Mouse (Mus musculus) limb, embryonic 13.5 days (tissue): ENCODE results near the gene Spata18. TPM values are rescaled to one million over a fixed set of nuclear protein-coding genes. Genes with fewer than 3 reads are reported as not detected.

Experiments used
- ATAC-seq: fragments of 200-750 bp; cut with Nextera tagmentation; 2 replicates; pipeline ENCODE4 v1.8.0; 2017; ENCODE audit warnings: low read depth, moderate number of reproducible peaks, moderate TSS enrichment; ENCODE audit not compliant: low FRiP score
- H3K27ac ChIP-seq: fragments of 300-500 bp; sonication (generic); 2 replicates; pipeline ENCODE4 v1.5.1; 2015; ENCODE audit warnings: inconsistent platforms, mild to moderate bottlenecking, moderate library complexity
- H3K27me3 ChIP-seq: fragments of 300-500 bp; sonication (generic); 2 replicates; pipeline ENCODE4 v1.6.1; 2015; ENCODE audit warnings: mild to moderate bottlenecking, inconsistent platforms
- H3K36me3 ChIP-seq: fragments of 300-500 bp; sonication (generic); 2 replicates; pipeline ENCODE4 v1.6.1; 2015; ENCODE audit warnings: inconsistent platforms, mild to moderate bottlenecking, moderate library complexity
- H3K4me1 ChIP-seq: fragments of 300-500 bp; sonication (generic); 2 replicates; pipeline ENCODE4 v1.6.1; 2015; ENCODE audit warnings: inconsistent platforms
- H3K4me2 ChIP-seq: fragments of 300-500 bp; sonication (generic); replicated peaks from 2 replicates; pipeline ENCODE4 v1.6.1; 2015; ENCODE audit warnings: inconsistent platforms, mild to moderate bottlenecking, moderate library complexity
- H3K4me3 ChIP-seq: fragments of 300-500 bp; sonication (generic); 2 replicates; pipeline ENCODE4 v1.5.1; 2015; ENCODE audit warnings: moderate library complexity, mild to moderate bottlenecking, inconsistent platforms
- H3K9ac ChIP-seq: fragments of 300-500 bp; sonication (generic); 2 replicates; pipeline ENCODE4 v1.6.1; 2015; ENCODE audit warnings: mild to moderate bottlenecking, inconsistent platforms
- H3K9me3 ChIP-seq: fragments of 300-500 bp; sonication (generic); 2 replicates; pipeline ENCODE4 v1.6.1; 2016; ENCODE audit warnings: inconsistent platforms
- WGBS: fragments of 180-500 bp; shearing (Covaris S2); methylation state at CpG from one replicate; pipeline ENCODE4 v1.1.7; 2015; 5-methylcytosine and 5-hydroxymethylcytosine counted together
- polyA plus RNA-seq: library from polyadenylated mRNA; unstranded; fragments of >200 nt; fragmentation: Nextera tagmentation; extraction: Ambion mirVana; gene quantifications from 2 replicates; pipeline ENCODE4 v1.2.1, GENCODE M21; 2015

The Spata18 gene
- polyA plus RNA-seq, 1 experiment from 2014 or later: 1.9 TPM

GRCm38 (mm10) chr5:73631001-73631558, 20.1 kb upstream of the Spata18 start:
- ATAC-seq: no peak

GRCm38 (mm10) chr5:73632291-73632690, 18.9 kb upstream of the Spata18 start, which contains the start of gene Lrrc66:
Gene Lrrc66 (minus strand): TSS chr5:73632526.
- WGBS: 70% methylated on average over 8 of the region's 8 CpGs
- no peak within 1 kb of the TSS for H3K9ac ChIP-seq
- peaks cover 1% of the 10 kb centered on the region; the same call in 1 of the 2 replicates for H3K4me1 ChIP-seq
- H3K27me3 ChIP-seq: no peaks in the 10 kb centered on the region
- no peak within 1 kb of the TSS for H3K4me2 ChIP-seq
- ATAC-seq: no peak
- H3K9me3 ChIP-seq: peaks cover 7% of the 10 kb centered on the region
- no peak within 1 kb of the TSS for H3K4me3 ChIP-seq
- peaks cover 43% of the 10 kb centered on the region for H3K36me3 ChIP-seq
- no peak within 1 kb of the TSS for H3K27ac ChIP-seq

More at GRCm38 (mm10) chr5:73631001-73631558, 20.1 kb upstream of the Spata18 start:
- Histone ChIP-seq H3K27me3 (no peaks in the 10 kb centered on the region), H3K9ac (no peak overlapping the region), H3K4me2 (no peak overlapping the region), H3K27ac (no peak overlapping the region), H3K9me3 (peaks cover 7% of the 10 kb centered on the region), H3K4me1 (no peaks in the 10 kb centered on the region), H3K4me3 (no peak overlapping the region), H3K36me3 (peaks cover 31% of the 10 kb centered on the region)
- 77% methylated on average over 10 of the region's 10 CpGs for WGBS

GRCm38 (mm10) chr5:73633141-73633540, 18.0 kb upstream of the Spata18 start:
- peaks cover 45% of the 10 kb centered on the region for H3K36me3 ChIP-seq
- H3K27me3 ChIP-seq: no peaks in the 10 kb centered on the region
- ATAC-seq: no peak; the same call in 1 of the 2 replicates
- no peak overlapping the region for H3K4me2 ChIP-seq
- H3K9me3 ChIP-seq: peaks cover 7% of the 10 kb centered on the region
- H3K27ac ChIP-seq: no peak overlapping the region
- peaks cover 3% of the 10 kb centered on the region; the same call in 1 of the 2 replicates for H3K4me1 ChIP-seq
- WGBS: 66% methylated on average over 8 of the region's 8 CpGs
- no peak overlapping the region for H3K9ac ChIP-seq
- H3K4me3 ChIP-seq: no peak overlapping the region

- WGBS: 40% methylated on average over 8 of the region's 8 CpGs
Observed at GRCm38 (mm10) chr5:73637337-73638107, 13.7 kb upstream of the Spata18 start.

GRCm38 (mm10) chr5:73641058-73641457, 10.1 kb upstream of the Spata18 start:
- H3K27ac ChIP-seq: no peak overlapping the region
- no peak overlapping the region for H3K4me2 ChIP-seq
- 97% methylated on average over 3 of the region's 3 CpGs for WGBS
- no peak for ATAC-seq
- no peaks in the 10 kb centered on the region for H3K27me3 ChIP-seq
- H3K9ac ChIP-seq: no peak overlapping the region
- peaks cover 59% of the 10 kb centered on the region for H3K36me3 ChIP-seq
- peaks cover 7% of the 10 kb centered on the region; the same call in 1 of the 2 replicates for H3K4me1 ChIP-seq
- H3K4me3 ChIP-seq: no peak overlapping the region
- H3K9me3 ChIP-seq: no peaks in the 10 kb centered on the region

More at GRCm38 (mm10) chr5:73637337-73638107, 13.7 kb upstream of the Spata18 start:
- H3K27ac ChIP-seq: no peak overlapping the region
- H3K4me3 ChIP-seq: no peak overlapping the region
- H3K36me3 ChIP-seq: peaks cover 79% of the 10 kb centered on the region
- H3K4me2 ChIP-seq: no peak overlapping the region
- peaks cover 7% of the 10 kb centered on the region for H3K9me3 ChIP-seq
- peak; percentile 66; the same call in 1 of the 2 replicates for ATAC-seq
- H3K27me3 ChIP-seq: no peaks in the 10 kb centered on the region
- no peak overlapping the region for H3K9ac ChIP-seq
- H3K4me1 ChIP-seq: peaks cover 3% of the 10 kb centered on the region; the same call in 1 of the 2 replicates

- 79% methylated on average over 4 of the region's 4 CpGs for WGBS
- H3K4me3 ChIP-seq: no peak overlapping the region
- H3K4me1 ChIP-seq: peaks cover 16% of the 10 kb centered on the region
- no peak overlapping the region for H3K27ac ChIP-seq
- no peak overlapping the region for H3K9ac ChIP-seq
- H3K9me3 ChIP-seq: no peaks in the 10 kb centered on the region
- peaks cover 49% of the 10 kb centered on the region for H3K36me3 ChIP-seq
- ATAC-seq: no peak
- H3K27me3 ChIP-seq: no peaks in the 10 kb centered on the region; the same call in 1 of the 2 replicates
- H3K4me2 ChIP-seq: no peak overlapping the region
Observed at GRCm38 (mm10) chr5:73642091-73642490, 9.1 kb upstream of the Spata18 start.

GRCm38 (mm10) chr5:73647261-73647900, 3.8 kb upstream of the Spata18 start, which contains the start of gene Sgcb:
Gene Sgcb (minus strand): TSS chr5:73647790.
- peaks cover 12% of the 10 kb centered on the region for H3K36me3 ChIP-seq
- under 1% methylated on average over 62 of the region's 62 CpGs for WGBS
- peaks cover 41% of the 10 kb centered on the region for H3K27me3 ChIP-seq
- no peaks in the 10 kb centered on the region for H3K9me3 ChIP-seq
- H3K9ac ChIP-seq: peak within 1 kb of the TSS; percentile 87
- H3K4me3 ChIP-seq: peak within 1 kb of the TSS; percentile 85
- peak within 1 kb of the TSS; percentile 83 for H3K4me2 ChIP-seq
- peak within 1 kb of the TSS; percentile 52; the same call in 1 of the 2 replicates for H3K27ac ChIP-seq
- peaks cover 36% of the 10 kb centered on the region for H3K4me1 ChIP-seq
- ATAC-seq: peak; percentile 82

- no peak for ATAC-seq
- peaks cover 37% of the 10 kb centered on the region for H3K4me1 ChIP-seq
- peak overlapping the region; percentile 56 for H3K4me3 ChIP-seq
- under 1% methylated on average over 15 of the region's 15 CpGs for WGBS
- H3K36me3 ChIP-seq: no peaks in the 10 kb centered on the region
- peaks cover 48% of the 10 kb centered on the region for H3K27me3 ChIP-seq
- H3K27ac ChIP-seq: no peak overlapping the region
- H3K9ac ChIP-seq: peak overlapping the region; percentile 70
- no peaks in the 10 kb centered on the region for H3K9me3 ChIP-seq
- H3K4me2 ChIP-seq: peak overlapping the region; percentile 99
Observed at GRCm38 (mm10) chr5:73650365-73650964, 714 bp upstream of the Spata18 start.

- no peaks in the 10 kb centered on the region for H3K36me3 ChIP-seq
- H3K27ac ChIP-seq: no peak overlapping the region
- peaks cover 28% of the 10 kb centered on the region for H3K4me1 ChIP-seq
- no peak for ATAC-seq
- peak overlapping the region; percentile 99 for H3K4me2 ChIP-seq
- no peaks in the 10 kb centered on the region for H3K9me3 ChIP-seq
- H3K27me3 ChIP-seq: peaks cover 48% of the 10 kb centered on the region
- peak overlapping the region; percentile 56 for H3K4me3 ChIP-seq
- 0% methylated on average over 4 of the region's 4 CpGs for WGBS
- H3K9ac ChIP-seq: peak overlapping the region; percentile 70
Observed at GRCm38 (mm10) chr5:73651855-73652201, 649 bp downstream of the Spata18 start.

- Histone ChIP-seq H3K9me3 (no peaks in the 10 kb centered on the region), H3K9ac (no peak overlapping the region), H3K4me3 (no peak overlapping the region), H3K27me3 (peaks cover 7% of the 10 kb centered on the region; the same call in 1 of the 2 replicates), H3K27ac (no peak overlapping the region), H3K4me2 (no peak overlapping the region), H3K4me1 (peaks cover 5% of the 10 kb centered on the region; the same call in 1 of the 2 replicates), H3K36me3 (no peaks in the 10 kb centered on the region)
- no peak for ATAC-seq
- WGBS: 64% methylated on average over 2 of the region's 2 CpGs
Observed at GRCm38 (mm10) chr5:73666695-73667094, 15.5 kb downstream of the Spata18 start.

GRCm38 (mm10) chr5:73667877-73668276, 16.7 kb downstream of the Spata18 start:
- no peaks in the 10 kb centered on the region for H3K9me3 ChIP-seq
- WGBS: 85% methylated on average over 2 of the region's 2 CpGs
- peaks cover 7% of the 10 kb centered on the region; the same call in 1 of the 2 replicates for H3K27me3 ChIP-seq
- H3K4me1 ChIP-seq: peaks cover 5% of the 10 kb centered on the region; the same call in 1 of the 2 replicates
- no peak overlapping the region for H3K27ac ChIP-seq
- ATAC-seq: no peak
- H3K4me3 ChIP-seq: no peak overlapping the region
- no peak overlapping the region for H3K4me2 ChIP-seq
- H3K36me3 ChIP-seq: no peaks in the 10 kb centered on the region
- H3K9ac ChIP-seq: no peak overlapping the region
